Mouse (Mus musculus): ENCODE measurements around the gene Enoph1. TPM values are rescaled to one million over a fixed set of nuclear protein-coding genes. Genes with fewer than 3 reads are reported as not detected.

Gene Enoph1
- total RNA-seq (2021) = 10 to 100 TPM; 28.4 to 35.4 TPM
- long read RNA-seq, experiment 1, transcript Enoph1-202 (6 exons, 1,833 nt) = major isoform, 17 of 19 reads
- long read RNA-seq, experiment 1, partial matches to known transcripts = 0 of 19 reads
- long read RNA-seq, experiment 1, other reads (novel, unspliced or antisense) = 1 of 19 reads
- long read RNA-seq, experiment 2, transcript Enoph1-202 (6 exons, 1,833 nt) = major isoform, 53 of 63 reads
- long read RNA-seq, experiment 2, partial matches to known transcripts = 3 of 63 reads
- long read RNA-seq, experiment 2, other reads (novel, unspliced or antisense) = 5 of 63 reads

DNA sequence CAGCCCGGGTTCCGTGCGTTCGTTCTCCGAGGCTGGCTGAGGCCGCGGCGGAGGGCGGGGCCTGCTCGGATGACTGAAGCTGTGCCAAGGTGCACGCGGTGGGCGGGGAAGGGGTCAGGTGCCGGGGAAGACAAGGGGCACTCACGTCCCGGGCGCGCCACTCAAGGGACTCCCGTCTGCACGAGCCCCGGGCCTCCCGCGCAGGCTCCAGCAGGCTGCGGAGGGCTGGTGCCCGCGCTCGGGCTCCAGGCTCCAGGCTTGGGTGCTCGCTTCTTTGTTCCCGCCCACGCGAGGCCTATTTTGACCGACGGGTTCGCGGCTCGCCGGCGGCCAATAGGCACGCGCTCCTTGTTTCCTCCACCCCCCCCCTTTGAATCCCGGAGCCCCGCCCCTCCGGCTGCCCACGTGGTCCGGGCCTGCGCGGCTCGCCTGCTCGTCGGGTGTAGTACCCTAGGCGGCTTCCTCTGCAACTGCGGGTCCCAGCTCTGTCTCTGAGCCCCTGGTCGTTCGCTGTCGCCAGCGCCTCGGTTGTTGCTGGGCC, at the start of gene Enoph1, which contains the start of gene Hnrnpdl:
Gene Enoph1 (plus strand): TSS at position 384 of the 541 bp plus-strand sequence.
Gene Hnrnpdl (minus strand): TSS at position 63 of the 541 bp plus-strand sequence.
- peak; percentile 88 to 92 for DNase-seq (ENCODE audit: low spot score in 2 of 2)

DNA sequence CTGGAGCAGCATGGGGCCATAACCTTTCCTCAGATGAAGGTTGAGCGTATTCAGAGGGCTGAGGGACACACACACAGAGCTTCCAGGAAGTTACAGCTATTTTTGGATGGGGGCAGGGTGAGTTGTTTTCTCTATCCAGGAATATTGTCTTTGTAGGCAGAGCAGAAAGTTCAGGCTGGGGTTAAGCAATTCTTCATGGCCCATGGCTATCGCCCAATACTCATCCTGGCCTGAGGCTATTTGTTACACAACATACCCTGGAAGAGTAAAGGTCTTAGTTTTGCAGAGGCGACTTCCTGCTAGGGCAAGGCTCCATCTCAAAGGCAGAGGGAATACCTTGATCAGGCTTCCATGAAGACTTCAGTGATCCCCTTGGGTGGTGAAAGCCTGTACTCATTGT, 45.6 kb upstream of the Enoph1 start:
- no peak for DNase-seq (ENCODE audit: low spot score in 2 of 2)

DNA sequence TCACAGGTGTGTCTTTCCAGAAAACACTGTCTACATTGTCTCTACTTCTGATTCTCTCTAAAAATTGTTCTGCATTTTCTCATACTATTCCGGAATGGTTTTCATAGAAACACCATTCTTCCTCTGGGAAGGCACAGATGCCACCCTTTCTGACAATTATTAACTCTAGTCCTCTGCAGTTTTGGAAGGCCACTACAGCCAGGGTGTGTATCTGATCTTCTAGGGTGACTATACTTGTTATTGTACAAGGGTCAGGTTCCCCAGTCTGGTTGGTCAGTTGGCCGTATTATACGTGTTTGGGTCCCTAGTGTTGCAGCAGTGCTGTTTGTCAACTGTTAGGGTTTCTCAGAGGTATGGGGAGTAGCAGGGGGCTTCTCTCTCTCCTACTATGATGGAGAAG, 45.1 kb upstream of the Enoph1 start:
- DNase-seq (ENCODE audit: low spot score in 2 of 2) = no peak

DNA sequence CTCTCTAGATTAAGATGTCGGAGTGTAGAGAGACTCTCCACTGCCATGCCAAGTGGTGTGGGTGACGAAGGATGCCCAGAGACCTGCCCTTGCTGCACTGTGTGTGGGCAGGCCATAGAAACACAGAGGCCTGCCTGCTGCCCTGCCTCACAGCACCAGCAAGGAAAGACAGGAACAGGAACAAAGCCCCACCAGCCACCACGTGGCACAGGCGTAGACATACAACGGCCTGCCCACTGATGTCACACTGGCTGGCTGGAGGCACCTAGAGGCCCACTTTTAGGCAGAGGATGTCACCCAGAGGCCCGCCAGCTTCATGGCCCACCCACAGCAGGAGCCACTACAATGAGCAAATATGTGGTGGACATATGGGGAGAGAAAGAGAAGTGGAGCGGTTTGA, 39.7 kb upstream of the Enoph1 start:
- DNase-seq (ENCODE audit: low spot score in 2 of 2) = no peak

GRCm38 (mm10) chr5:100000500-100000899, 39.3 kb upstream of the Enoph1 start:
- no peak for DNase-seq (ENCODE audit: low spot score in 2 of 2)

GRCm38 (mm10) chr5:100003895-100004294, 35.9 kb upstream of the Enoph1 start:
- no peak for DNase-seq (ENCODE audit: low spot score in 2 of 2)

DNA sequence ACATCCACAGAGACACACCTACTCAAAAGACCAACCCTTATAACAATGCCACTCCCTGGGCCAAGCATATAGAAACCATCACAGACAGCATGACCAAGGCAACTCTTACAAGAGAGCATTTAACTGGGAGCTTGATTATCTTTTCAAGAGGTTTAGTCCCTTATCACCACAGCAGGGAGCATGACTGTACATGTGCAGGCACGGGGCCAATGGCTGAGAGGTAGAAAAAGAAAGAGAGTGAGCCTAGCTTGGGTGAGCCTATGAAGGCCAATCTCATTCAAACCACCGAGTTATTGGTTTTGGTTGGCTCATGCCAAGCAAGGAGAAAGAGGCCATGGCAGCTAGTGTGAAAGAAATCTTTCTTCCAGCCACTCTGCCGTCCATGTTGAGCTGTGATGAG, 34.4 kb upstream of the Enoph1 start:
- DNase-seq (ENCODE audit: low spot score in 2 of 2) = no peak

DNA sequence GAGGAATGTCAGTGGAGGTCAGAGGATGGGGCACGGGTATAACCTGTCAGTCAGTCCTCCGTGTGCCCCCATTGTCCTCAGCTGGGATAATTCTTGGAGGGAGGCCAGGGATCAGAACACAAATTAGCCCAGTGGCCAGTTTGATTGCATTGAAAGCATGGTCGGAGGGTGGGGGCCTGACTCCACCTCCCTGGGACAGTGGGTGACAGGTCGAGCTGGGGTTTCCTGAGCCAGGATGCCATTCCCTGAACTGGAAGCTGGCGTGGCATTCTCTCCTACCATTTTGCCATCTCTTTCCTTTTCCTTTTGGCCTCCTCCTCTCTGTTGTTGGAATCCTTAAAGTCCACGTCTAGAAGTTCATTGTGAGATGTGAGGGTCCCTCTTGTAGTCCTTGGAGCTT, 33.9 kb upstream of the Enoph1 start:
- DNase-seq (ENCODE audit: low spot score in 2 of 2) = no peak

GRCm38 (mm10) chr5:100006324-100007039, 33.3 kb upstream of the Enoph1 start:
- DNase-seq (ENCODE audit: low spot score in 2 of 2) = no peak

DNA sequence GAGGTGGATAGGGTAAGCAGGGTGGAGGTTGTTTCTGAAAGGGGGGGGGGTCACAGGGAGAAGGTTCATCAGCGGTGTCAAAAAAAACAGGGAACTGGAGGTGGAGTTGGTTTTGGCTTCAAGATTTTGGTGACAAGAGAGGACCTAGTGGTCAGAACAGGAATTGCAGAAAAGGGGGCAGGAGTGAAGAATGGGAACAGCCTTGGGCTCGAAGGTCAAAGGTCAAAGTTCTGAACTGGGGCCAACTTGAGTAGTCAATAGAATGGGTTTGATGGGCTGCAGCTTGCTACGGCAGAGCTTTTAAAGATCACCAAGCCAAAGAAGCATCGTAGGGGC, 32.8 kb upstream of the Enoph1 start:
- DNase-seq (ENCODE audit: low spot score in 2 of 2) = no peak

GRCm38 (mm10) chr5:100008485-100008884, 31.3 kb upstream of the Enoph1 start:
- DNase-seq (ENCODE audit: low spot score in 2 of 2) = no peak

DNA sequence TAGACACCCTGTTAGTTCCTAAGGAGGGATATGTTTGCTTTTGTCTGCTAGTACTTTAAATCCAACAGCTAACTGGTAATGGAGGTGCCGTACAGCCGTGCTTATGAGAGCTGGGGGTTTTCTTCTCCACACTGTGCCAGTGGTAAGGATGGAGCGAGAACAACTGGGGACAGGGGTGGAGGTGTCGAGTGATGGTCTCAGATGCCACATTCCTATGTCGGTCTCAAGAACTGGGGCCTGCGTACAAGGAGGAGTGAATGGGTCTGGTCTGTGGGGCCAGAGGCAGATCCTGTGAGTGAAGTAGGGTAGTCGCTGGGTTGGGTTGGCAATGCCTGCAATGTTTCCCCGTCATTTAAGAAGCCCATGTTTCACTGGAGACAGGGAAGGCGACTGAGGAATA, 27.2 kb upstream of the Enoph1 start:
- DNase-seq (ENCODE audit: low spot score in 2 of 2) = no peak

DNA sequence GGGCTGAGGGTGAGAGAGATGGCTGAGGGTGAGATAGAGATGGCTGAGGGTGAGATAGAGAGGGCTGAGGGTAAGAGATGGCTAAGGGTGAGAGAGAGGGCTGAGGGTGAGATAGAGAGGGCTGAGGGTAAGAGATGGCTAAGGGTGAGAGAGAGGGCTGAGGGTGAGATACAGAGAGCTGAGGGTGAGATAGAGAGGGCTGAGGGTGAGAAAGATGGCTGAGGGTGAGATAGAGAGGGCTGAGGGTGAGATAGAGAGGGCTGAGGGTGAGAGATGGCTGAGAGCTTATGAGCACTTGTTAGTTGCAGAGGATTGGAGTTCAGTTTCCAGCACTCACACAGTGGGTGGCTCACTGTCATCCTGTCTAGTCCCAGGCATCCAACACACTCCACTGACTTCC, 19.7 kb upstream of the Enoph1 start:
- DNase-seq (ENCODE audit: low spot score in 2 of 2) = no peak

DNA sequence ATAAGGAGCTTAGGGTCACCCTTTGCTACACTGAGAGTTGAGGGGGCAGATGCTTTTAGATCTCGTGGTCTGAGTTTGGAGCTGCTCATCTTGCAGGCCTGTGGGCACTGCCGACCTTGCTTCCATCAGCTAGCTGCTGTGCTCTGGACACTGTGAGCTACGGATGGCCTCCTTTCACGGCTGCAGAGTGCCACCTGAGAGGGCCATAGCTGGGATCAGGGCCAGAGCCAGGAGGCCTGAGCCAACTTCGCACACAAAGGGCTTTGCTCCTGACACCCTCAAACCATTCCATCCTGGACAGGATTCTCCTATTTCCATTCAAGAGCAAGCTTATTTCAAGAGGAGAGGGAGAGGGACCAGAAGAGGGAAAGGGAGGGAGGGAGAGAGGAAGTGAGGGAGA, 15.4 kb upstream of the Enoph1 start:
- no peak for DNase-seq (ENCODE audit: low spot score in 2 of 2)

DNA sequence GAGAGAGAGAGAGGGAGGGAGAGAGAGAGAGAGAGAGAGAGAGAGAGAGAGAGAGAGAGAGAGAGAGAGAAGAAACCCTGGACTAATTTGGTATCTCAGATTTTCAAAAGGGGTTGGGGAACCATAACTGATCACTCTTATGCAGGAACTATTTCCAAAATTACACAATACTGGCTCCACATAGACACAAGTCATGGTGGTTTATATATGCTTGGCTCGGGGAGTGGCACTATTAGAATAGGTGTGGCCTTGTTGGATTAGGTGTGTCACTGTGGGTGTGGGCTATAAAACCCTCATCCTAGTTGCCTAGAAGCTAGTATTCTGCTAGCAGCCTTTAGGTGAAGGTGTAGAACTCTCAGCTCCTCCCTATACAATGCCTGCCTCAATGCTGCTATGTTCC, 14.9 kb upstream of the Enoph1 start:
- DNase-seq (ENCODE audit: low spot score in 2 of 2) = no peak

- no peak for DNase-seq (ENCODE audit: low spot score in 2 of 2)
Observed at GRCm38 (mm10) chr5:100030069-100030468, 9.7 kb upstream of the Enoph1 start.

DNA sequence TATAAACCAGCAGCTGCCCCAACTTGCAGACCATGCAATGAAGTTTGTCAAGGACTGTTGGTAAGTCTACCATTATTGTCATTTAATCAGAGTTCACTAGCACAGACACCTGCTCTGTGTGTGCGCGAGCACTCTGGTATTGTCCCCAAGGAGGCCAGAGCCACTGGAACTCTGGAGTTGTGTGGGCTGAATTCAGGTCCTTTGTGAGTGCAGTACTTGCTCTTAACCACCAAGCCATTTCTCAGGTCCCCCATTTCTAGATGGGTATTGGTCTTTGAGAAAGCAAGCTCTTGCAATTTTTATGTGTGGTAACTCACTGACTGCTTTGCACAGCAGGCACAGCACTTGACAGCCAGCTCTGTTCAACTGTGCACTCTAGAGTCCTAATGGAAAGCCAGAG, 7.7 kb upstream of the Enoph1 start:
- DNase-seq (ENCODE audit: low spot score in 2 of 2) = no peak

- no peak for DNase-seq (ENCODE audit: low spot score in 2 of 2)
Observed at GRCm38 (mm10) chr5:100032646-100033045, 7.1 kb upstream of the Enoph1 start.

GRCm38 (mm10) chr5:100035950-100036349, 3.8 kb upstream of the Enoph1 start:
- no peak for DNase-seq (ENCODE audit: low spot score in 2 of 2)

DNA sequence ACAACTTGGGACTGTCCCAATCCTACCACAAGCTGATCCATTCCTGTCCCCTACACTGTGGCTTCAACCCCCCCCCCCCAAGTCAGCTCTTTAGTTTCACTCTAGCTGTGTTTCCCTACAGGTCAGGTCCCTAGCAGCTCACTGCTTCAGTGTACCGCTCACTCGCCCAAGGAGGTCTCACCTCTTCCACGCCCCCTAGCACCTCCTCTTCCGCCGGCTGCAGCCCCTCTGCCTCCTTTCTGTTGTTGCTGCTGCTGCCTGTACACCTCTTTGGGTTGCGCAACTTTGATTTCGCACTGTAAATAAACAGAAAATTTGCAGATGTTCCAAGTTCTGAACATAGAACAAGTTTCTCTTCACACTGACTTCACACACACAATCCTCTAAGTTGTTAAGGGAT, 3.1 kb upstream of the Enoph1 start:
- no peak for DNase-seq (ENCODE audit: low spot score in 2 of 2)

GRCm38 (mm10) chr5:100037965-100038713, 1.6 kb upstream of the Enoph1 start:
- peak; percentile 89 to 93 for DNase-seq (ENCODE audit: low spot score in 2 of 2)
